Mouse (Mus musculus): ENCODE measurements at regions not wholly inside any gene's neighbourhood (a gene's known extent, or its start where the extent isn't known, plus 50 kb on each side); places are given as distances from the start of the nearest gene placed in this dataset.

DNA sequence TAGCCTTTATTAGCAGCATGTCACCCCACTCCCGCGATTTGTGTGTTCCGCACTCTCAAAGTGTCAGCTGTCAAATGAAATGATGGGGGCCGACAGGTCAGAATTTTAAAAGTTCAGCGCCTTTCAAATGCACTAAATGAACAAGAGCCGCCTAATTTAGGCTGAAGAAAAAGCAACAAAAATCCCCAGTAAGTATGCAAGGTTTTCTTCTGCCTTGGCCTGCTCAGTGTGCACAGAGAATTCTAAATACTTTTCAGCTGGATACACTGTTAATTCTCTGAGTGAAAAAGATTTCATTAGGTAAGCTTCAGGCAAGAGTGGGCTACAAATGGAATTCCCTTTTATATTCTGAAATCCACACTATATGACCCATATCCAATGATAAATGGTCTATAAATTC is 125.9 kb upstream of the BC052040 start:
- Histone ChIP-seq H3K9ac (ENCODE audit: low read depth, low read length) (no peak overlapping the region), H3K4me3 (replicated peaks; ENCODE audit: low read depth, low read length) (no peak overlapping the region), H3K27ac (no peak overlapping the region), H3K36me3 (ENCODE audit: insufficient read depth, low read length) (no peaks in the 10 kb centered on the region), H3K27me3 (ENCODE audit: insufficient read depth, low read length) (no peaks in the 10 kb centered on the region), H3K4me1 (replicated peaks; ENCODE audit: insufficient read depth, low read length) (no peaks in the 10 kb centered on the region), H3K9me3 (replicated peaks; ENCODE audit: low read length) (no peaks in the 10 kb centered on the region), H3K4me2 (ENCODE audit: low read length) (no peak overlapping the region)
- DNase-seq (ENCODE audit: low spot score) (no peak), ATAC-seq (replicated peaks; ENCODE audit: low FRiP score, low read depth) (no peak)
- TF ChIP-seq CTCF (IDR thresholded peaks at IDR 0.05; ENCODE audit: low read depth), result no peak
- WGBS, result 62% methylated on average over 6 of the region's 6 CpGs

DNA sequence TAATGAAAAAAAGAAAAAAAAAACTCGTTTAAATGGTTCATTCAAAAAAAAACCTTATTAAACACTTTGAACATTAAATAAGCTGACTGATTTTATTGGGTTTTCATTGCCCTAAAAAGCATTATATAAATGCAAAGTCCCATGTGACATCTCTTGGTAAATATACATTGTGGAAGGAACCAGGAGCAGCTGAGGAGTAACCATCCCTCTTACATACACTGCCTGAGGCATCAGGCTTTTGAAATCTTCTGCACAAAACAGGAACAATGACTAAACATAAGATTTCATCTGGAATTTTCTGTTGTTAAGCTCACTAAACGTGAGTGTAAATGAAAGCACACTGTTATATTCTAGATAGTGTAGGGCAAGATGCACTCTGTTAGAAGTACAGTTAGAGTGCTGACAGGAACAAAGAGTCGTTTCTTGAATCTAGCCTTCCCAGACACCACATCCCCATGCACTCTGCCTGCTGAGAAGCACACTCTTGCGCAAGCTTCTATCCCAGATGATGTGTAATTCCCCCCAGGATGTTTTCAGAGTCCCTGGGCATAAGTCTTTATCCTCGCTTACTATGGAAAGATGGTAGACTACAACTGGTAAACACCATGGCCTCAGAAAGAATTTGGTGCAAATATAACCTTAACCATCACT is 125.0 kb upstream of the BC052040 start:
- ATAC-seq (replicated peaks; ENCODE audit: low FRiP score, low read depth) (no peak), DNase-seq (ENCODE audit: low spot score) (no peak)
- Histone ChIP-seq H3K27ac (no peak overlapping the region), H3K9ac (ENCODE audit: low read depth, low read length) (no peak overlapping the region), H3K4me1 (replicated peaks; ENCODE audit: insufficient read depth, low read length) (no peaks in the 10 kb centered on the region), H3K4me3 (replicated peaks; ENCODE audit: low read depth, low read length) (no peak overlapping the region), H3K4me2 (ENCODE audit: low read length) (no peak overlapping the region), H3K9me3 (replicated peaks; ENCODE audit: low read length) (no peaks in the 10 kb centered on the region), H3K36me3 (ENCODE audit: insufficient read depth, low read length) (no peaks in the 10 kb centered on the region), H3K27me3 (ENCODE audit: insufficient read depth, low read length) (no peaks in the 10 kb centered on the region)
- WGBS, result 73% methylated on average over 5 of the region's 5 CpGs
- TF ChIP-seq CTCF (IDR thresholded peaks at IDR 0.05; ENCODE audit: low read depth), result no peak

DNA sequence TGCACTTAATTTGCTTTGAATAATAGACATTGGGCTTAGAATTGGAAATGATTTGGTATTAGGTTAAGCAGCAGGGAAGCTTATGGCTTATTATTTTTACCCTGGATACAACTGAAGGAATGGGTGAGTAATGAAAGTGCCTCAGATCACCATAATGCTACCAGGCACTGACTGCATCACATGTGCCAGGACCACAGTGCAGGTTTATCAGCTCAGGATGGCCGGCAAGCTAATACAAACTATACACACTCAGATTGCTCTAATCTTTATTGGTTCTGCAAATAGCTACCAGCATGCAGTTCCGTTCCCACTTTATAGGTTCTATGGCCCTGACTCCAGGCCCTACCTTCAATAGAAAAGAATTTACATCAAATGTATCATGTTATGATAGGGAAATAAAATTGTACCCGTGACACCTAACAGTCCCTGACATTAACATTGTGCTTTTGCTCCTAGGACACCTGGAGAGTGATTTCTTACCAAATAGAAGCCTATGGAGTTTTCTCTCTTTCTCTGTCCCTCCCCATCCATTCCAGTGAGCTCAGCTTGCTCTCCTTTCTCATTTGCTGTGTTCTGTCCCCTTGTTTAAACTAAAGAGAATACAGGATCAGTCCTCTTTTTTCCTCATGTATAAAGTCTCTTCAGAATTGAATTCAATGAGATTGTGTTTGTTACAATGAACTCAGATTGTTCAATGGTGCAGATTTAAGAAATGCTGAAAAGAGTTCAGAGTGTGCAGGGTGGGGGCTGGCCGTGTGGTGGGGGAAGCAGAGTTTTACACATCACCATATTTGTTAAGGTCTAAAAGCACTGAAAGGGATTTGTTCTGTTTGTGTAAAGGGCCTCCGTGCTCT is 121.3 kb upstream of the BC052040 start:
- TF ChIP-seq CTCF (IDR thresholded peaks at IDR 0.05; ENCODE audit: low read depth), result no peak
- no peaks in the 10 kb centered on the region for H3K36me3 ChIP-seq (ENCODE audit: insufficient read depth, low read length)
- DNase-seq (ENCODE audit: low spot score), result no peak
- no peak overlapping the region for H3K27ac ChIP-seq
- H3K9ac ChIP-seq (ENCODE audit: low read depth, low read length), result no peak overlapping the region
- ATAC-seq (replicated peaks; ENCODE audit: low FRiP score, low read depth), result no peak
- no peaks in the 10 kb centered on the region for H3K9me3 ChIP-seq (replicated peaks; ENCODE audit: low read length)
- WGBS, result 82% methylated on average over 5 of the region's 5 CpGs
- no peaks in the 10 kb centered on the region for H3K4me1 ChIP-seq (replicated peaks; ENCODE audit: insufficient read depth, low read length)
- no peak overlapping the region for H3K4me2 ChIP-seq (ENCODE audit: low read length)
- no peaks in the 10 kb centered on the region for H3K27me3 ChIP-seq (ENCODE audit: insufficient read depth, low read length)
- H3K4me3 ChIP-seq (replicated peaks; ENCODE audit: low read depth, low read length), result no peak overlapping the region

DNA sequence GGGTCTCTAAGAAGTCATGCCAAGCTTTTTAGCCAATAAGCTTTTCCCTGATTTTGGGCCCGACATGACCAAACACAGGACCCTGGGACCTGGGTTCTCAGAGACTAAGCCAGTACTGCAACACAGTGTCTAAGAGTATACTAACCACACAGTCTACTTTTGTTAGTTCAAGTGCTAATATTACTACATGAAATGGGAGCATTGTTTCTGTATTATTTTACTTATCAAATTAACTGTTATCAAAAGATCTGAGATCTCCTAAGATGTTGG is 120.7 kb upstream of the BC052040 start:
- Histone ChIP-seq H3K4me3 (replicated peaks; ENCODE audit: low read depth, low read length) (no peak overlapping the region), H3K9me3 (replicated peaks; ENCODE audit: low read length) (no peaks in the 10 kb centered on the region), H3K27me3 (ENCODE audit: insufficient read depth, low read length) (no peaks in the 10 kb centered on the region), H3K4me1 (replicated peaks; ENCODE audit: insufficient read depth, low read length) (no peaks in the 10 kb centered on the region), H3K9ac (ENCODE audit: low read depth, low read length) (no peak overlapping the region), H3K36me3 (ENCODE audit: insufficient read depth, low read length) (no peaks in the 10 kb centered on the region), H3K4me2 (ENCODE audit: low read length) (no peak overlapping the region), H3K27ac (no peak overlapping the region)
- TF ChIP-seq CTCF (IDR thresholded peaks at IDR 0.05; ENCODE audit: low read depth), result no peak
- WGBS, result 86% methylated on average over 1 of the region's 1 CpGs
- ATAC-seq (replicated peaks; ENCODE audit: low FRiP score, low read depth) (no peak), DNase-seq (ENCODE audit: low spot score) (no peak)

DNA sequence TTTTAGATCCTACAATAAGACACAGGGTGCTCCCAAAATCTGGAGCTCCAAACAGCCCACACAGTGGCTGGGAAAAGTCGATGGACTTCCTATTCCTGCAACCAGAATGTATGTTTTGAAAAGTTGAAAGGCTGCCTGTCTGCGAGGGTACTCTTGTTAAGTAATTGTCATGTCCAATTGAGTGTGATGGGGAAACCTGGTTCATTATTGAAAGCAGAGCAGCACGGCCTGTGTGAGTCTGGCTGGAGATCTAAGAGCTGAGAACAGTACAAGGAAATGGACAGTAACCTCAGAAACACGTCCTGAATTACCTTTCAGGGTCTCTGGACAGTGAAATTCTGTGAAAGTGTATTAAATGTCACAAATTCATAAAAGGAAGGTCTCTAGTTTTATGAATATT is 115.3 kb upstream of the BC052040 start:
- ATAC-seq (replicated peaks; ENCODE audit: low FRiP score, low read depth), result no peak
- no peak for TF ChIP-seq CTCF (IDR thresholded peaks at IDR 0.05; ENCODE audit: low read depth)
- WGBS, result 65% methylated on average over 4 of the region's 4 CpGs

DNA sequence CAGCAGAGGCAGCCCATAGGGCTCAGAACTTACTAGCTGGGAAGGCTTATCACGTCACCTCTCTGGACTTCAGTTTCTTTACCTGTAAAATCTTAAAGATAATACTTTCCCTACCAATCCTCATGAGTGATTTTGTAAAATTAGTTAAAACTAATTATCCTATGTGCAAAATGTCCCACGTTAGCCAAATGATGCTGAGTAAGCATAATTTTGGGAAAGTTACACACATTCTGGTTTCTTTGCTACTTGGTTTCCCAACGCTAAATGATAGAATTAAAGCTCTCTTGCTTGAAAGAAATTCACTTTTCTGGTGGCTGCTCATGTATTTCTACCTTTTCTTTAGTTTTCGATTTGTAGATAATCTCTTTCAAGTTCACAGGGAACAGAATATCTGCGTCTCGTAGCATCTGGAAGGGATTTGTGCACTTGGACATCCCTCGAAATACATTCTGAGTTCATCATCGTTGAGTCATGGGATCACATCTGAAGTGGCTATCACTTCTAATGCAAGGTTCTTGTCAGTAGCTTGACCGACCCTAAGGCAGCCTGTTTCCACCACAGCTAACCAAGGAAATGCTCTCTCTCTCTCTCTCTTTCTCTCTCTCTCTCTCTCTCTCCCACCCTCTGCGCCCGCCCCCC is 114.3 kb upstream of the BC052040 start:
- Histone ChIP-seq H3K27ac (no peak overlapping the region), H3K27me3 (ENCODE audit: insufficient read depth, low read length) (no peaks in the 10 kb centered on the region), H3K4me2 (ENCODE audit: low read length) (no peak overlapping the region), H3K9me3 (replicated peaks; ENCODE audit: low read length) (no peaks in the 10 kb centered on the region), H3K36me3 (ENCODE audit: insufficient read depth, low read length) (no peaks in the 10 kb centered on the region), H3K4me1 (replicated peaks; ENCODE audit: insufficient read depth, low read length) (no peaks in the 10 kb centered on the region), H3K9ac (ENCODE audit: low read depth, low read length) (no peak overlapping the region), H3K4me3 (replicated peaks; ENCODE audit: low read depth, low read length) (no peak overlapping the region)
- no peak for ATAC-seq (replicated peaks; ENCODE audit: low FRiP score, low read depth)
- no peak for DNase-seq (ENCODE audit: low spot score)
- no peak for TF ChIP-seq CTCF (IDR thresholded peaks at IDR 0.05; ENCODE audit: low read depth)
- 76% methylated on average over 11 of the region's 11 CpGs for WGBS

More for the DNA sequence above, 115.3 kb upstream of the BC052040 start:
- Histone ChIP-seq H3K4me3 (replicated peaks; ENCODE audit: low read depth, low read length) (no peak overlapping the region), H3K27ac (no peak overlapping the region), H3K27me3 (ENCODE audit: insufficient read depth, low read length) (no peaks in the 10 kb centered on the region), H3K9me3 (replicated peaks; ENCODE audit: low read length) (no peaks in the 10 kb centered on the region), H3K9ac (ENCODE audit: low read depth, low read length) (no peak overlapping the region), H3K4me1 (replicated peaks; ENCODE audit: insufficient read depth, low read length) (no peaks in the 10 kb centered on the region), H3K36me3 (ENCODE audit: insufficient read depth, low read length) (no peaks in the 10 kb centered on the region), H3K4me2 (ENCODE audit: low read length) (no peak overlapping the region)
- DNase-seq (ENCODE audit: low spot score), result no peak
